Mouse (Mus musculus): Measurements from ENCODE around the gene Sncg. TPM values are rescaled to one million over a fixed set of nuclear protein-coding genes. Genes with fewer than 3 reads are reported as not detected.

The Sncg gene
- total and polyA plus RNA-seq, 2 experiments from 2014 or later: 0.31 to 0.92 TPM

DNA sequence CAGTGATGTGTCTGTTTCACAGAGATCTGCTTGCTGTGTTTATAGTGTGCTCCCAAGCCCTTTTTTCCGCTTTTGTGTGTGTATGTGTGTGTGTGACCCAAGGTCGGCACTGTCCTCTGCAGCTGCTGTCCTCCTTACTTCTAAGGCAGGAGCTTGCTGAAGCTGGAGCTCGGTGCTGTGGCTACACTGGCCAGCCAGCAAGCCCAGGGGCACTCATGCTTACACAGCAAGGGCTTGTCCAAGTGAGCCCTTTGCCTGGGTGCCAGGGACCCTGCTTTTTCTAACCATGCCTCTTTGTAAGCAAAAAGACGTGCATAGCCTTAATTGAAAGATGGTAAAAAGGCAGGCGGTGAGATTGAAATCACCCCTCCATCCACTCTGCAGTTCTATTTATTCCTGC lies 42.1 kb downstream of the Sncg start:
- Histone ChIP-seq H3K27ac (ENCODE audit: low read depth) (no peak overlapping the region), H3K36me3 (replicated peaks; ENCODE audit: control insufficient read depth, insufficient read depth, low read length) (peaks cover 80% of the 10 kb centered on the region), H3K4me1 (ENCODE audit: control insufficient read depth, insufficient read depth) (no peaks in the 10 kb centered on the region), H3K4me3 (ENCODE audit: low read depth, low read length) (no peak overlapping the region), H3K9me3 (replicated peaks; ENCODE audit: control insufficient read depth, low read length) (no peaks in the 10 kb centered on the region), H3K9ac (replicated peaks; ENCODE audit: low read depth, low read length) (no peak overlapping the region), H3K4me2 (ENCODE audit: low read depth, low read length) (no peak overlapping the region), H3K27me3 (ENCODE audit: control insufficient read depth, insufficient read depth, low read length) (no peaks in the 10 kb centered on the region)
- no peak for ATAC-seq (ENCODE audit: insufficient read depth, low read depth)
- TF ChIP-seq EP300 (IDR thresholded peaks at IDR 0.05; ENCODE audit: low read depth): no peak
- no peak for TF ChIP-seq CTCF (IDR thresholded peaks at IDR 0.05; ENCODE audit: low read depth)
- no peak for DNase-seq (ENCODE audit: low spot score)
- WGBS: 90% methylated on average over 5 of the region's 5 CpGs

DNA sequence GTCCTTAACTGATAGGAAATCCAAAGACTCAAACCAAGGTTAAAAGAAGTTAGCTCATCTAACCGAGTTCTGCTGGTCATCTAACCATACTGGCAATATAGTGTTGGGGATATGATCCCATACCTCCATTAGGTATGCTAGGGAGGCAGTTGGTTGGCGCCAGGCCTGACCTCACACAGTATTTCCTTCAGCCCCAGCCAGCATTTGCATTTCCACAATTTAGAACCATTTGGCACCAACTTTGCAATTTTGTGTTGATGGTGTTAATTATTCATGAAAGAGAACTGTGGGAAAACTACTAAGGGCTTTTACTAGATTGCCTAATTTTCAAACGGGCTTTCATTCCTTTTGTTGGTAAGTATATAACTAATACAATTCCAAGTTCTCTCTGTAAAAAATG lies 42.7 kb downstream of the Sncg start:
- 89% methylated on average over 3 of the region's 3 CpGs for WGBS

DNA sequence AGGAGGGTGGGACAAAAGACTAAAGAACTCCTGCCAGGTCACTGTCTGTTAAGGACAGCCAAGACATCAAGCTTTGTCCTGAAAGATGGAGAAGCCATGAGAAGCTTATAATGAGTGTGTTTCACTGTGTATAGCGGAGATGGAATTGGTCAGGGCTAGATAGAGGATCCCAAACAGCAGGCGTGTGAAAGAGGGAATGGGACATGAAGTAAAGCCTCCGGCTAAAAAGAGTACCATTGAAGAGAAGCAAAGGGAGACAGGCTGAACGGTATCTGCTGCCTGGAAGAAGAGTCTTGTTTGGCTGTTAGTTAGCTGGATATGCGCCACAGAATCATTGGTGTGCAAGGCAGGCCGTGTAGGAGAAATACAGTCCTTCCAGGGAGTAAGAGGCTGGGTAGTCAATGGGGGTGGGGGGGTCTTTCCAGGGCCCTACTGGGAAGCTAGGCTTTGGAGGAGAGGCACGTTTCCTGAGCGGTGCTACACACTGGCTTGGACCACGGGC lies 43.9 kb downstream of the Sncg start:
- Histone ChIP-seq H3K4me3 (ENCODE audit: low read depth, low read length) (no peak overlapping the region), H3K27me3 (ENCODE audit: control insufficient read depth, insufficient read depth, low read length) (no peaks in the 10 kb centered on the region), H3K36me3 (replicated peaks; ENCODE audit: control insufficient read depth, insufficient read depth, low read length) (peaks cover 74% of the 10 kb centered on the region), H3K27ac (ENCODE audit: low read depth) (no peak overlapping the region), H3K9ac (replicated peaks; ENCODE audit: low read depth, low read length) (no peak overlapping the region), H3K4me1 (ENCODE audit: control insufficient read depth, insufficient read depth) (no peaks in the 10 kb centered on the region), H3K9me3 (replicated peaks; ENCODE audit: control insufficient read depth, low read length) (no peaks in the 10 kb centered on the region), H3K4me2 (ENCODE audit: low read depth, low read length) (no peak overlapping the region)
- 93% methylated on average over 9 of the region's 9 CpGs for WGBS
- DNase-seq (ENCODE audit: low spot score): no peak
- TF ChIP-seq EP300 (IDR thresholded peaks at IDR 0.05; ENCODE audit: low read depth) (no peak), CTCF (IDR thresholded peaks at IDR 0.05; ENCODE audit: low read depth) (no peak)
- no peak for ATAC-seq (ENCODE audit: insufficient read depth, low read depth)

More for the DNA sequence above, 42.7 kb downstream of the Sncg start:
- no peak overlapping the region for H3K4me2 ChIP-seq (ENCODE audit: low read depth, low read length)
- no peak overlapping the region for H3K9ac ChIP-seq (replicated peaks; ENCODE audit: low read depth, low read length)
- TF ChIP-seq CTCF (IDR thresholded peaks at IDR 0.05; ENCODE audit: low read depth) (no peak), EP300 (IDR thresholded peaks at IDR 0.05; ENCODE audit: low read depth) (no peak)
- H3K4me1 ChIP-seq (ENCODE audit: control insufficient read depth, insufficient read depth): no peaks in the 10 kb centered on the region
- no peaks in the 10 kb centered on the region for H3K27me3 ChIP-seq (ENCODE audit: control insufficient read depth, insufficient read depth, low read length)
- no peak for DNase-seq (ENCODE audit: low spot score)
- peaks cover 77% of the 10 kb centered on the region for H3K36me3 ChIP-seq (replicated peaks; ENCODE audit: control insufficient read depth, insufficient read depth, low read length)
- no peaks in the 10 kb centered on the region for H3K9me3 ChIP-seq (replicated peaks; ENCODE audit: control insufficient read depth, low read length)
- no peak overlapping the region for H3K4me3 ChIP-seq (ENCODE audit: low read depth, low read length)
- no peak for ATAC-seq (ENCODE audit: insufficient read depth, low read depth)
- H3K27ac ChIP-seq (ENCODE audit: low read depth): no peak overlapping the region

DNA sequence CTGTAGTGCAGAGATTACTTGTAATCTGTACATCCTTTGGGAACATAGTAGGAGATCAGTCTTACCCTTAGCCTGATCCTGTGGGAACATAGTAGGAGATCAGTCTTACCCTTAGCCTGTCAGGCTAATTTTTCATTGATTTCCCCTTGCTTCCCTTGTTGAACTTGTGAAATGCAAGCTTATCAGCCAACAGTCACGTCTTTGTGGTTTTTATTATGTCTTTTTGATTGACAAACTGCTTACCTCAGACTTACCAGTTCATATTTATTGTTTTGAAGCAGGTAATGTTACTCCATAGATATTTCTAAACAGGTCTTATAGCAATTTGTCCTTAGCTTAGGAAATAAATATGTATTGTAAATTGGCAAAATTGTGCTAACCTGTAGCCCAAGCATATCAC lies 47.0 kb downstream of the Sncg start:
- H3K9ac ChIP-seq (replicated peaks; ENCODE audit: low read depth, low read length): no peak overlapping the region
- WGBS: 64% methylated on average over 1 of the region's 1 CpGs
- H3K27ac ChIP-seq (ENCODE audit: low read depth): no peak overlapping the region
- H3K36me3 ChIP-seq (replicated peaks; ENCODE audit: control insufficient read depth, insufficient read depth, low read length): peaks cover 71% of the 10 kb centered on the region
- TF ChIP-seq CTCF (IDR thresholded peaks at IDR 0.05; ENCODE audit: low read depth): no peak
- no peak for TF ChIP-seq EP300 (IDR thresholded peaks at IDR 0.05; ENCODE audit: low read depth)
- ATAC-seq (ENCODE audit: insufficient read depth, low read depth) (no peak), DNase-seq (ENCODE audit: low spot score) (no peak)
- H3K4me2 ChIP-seq (ENCODE audit: low read depth, low read length): no peak overlapping the region
- H3K4me1 ChIP-seq (ENCODE audit: control insufficient read depth, insufficient read depth): no peaks in the 10 kb centered on the region
- no peaks in the 10 kb centered on the region for H3K9me3 ChIP-seq (replicated peaks; ENCODE audit: control insufficient read depth, low read length)
- no peak overlapping the region for H3K4me3 ChIP-seq (ENCODE audit: low read depth, low read length)
- no peaks in the 10 kb centered on the region for H3K27me3 ChIP-seq (ENCODE audit: control insufficient read depth, insufficient read depth, low read length)

DNA sequence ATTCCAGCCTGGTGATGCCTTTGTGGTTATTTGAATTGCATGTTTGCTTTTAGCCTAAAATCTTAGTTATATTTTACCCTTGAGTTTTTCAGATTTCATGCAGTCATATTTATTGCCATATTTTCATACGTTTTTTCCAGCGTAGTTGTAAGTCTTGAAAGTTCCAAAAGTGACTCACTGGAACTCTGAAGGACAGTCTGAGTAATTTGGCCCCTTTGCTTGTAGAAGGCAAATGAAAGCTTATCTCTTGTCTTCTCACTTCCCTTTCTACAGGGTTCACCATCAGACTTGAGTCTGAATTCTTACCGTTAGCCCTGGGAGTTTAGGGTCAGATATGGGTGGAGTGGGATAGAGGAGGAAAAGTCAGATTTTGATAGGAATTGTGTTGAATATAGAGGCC lies 48.0 kb downstream of the Sncg start:
- TF ChIP-seq CTCF (IDR thresholded peaks at IDR 0.05; ENCODE audit: low read depth) (no peak), EP300 (IDR thresholded peaks at IDR 0.05; ENCODE audit: low read depth) (no peak)

DNA sequence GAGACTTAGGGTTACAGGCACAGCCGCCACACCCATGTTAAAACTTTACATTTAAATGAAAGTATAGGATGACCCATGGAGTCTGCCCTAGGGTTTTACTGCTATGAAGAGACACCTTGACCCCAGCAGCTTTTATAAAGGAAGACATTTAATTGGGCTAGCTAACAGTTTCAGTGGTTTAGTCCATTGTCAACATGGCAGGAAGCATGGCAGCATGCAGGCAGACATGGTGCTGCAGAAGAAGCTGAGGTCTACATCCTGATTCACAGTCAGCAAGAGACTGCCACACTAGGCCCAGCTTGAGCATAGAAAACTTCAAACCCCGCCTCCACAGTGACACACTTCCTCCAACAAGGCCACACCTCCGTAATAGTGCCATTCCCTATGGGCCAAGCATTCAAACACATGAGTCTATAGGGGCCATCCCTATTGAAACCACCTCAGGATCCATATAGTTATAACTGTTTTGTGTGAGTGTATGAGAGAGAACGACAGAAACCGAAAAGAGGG lies 51.0 kb downstream of the Sncg start:
- Histone ChIP-seq H3K9me3 (replicated peaks; ENCODE audit: control insufficient read depth, low read length) (no peaks in the 10 kb centered on the region), H3K36me3 (replicated peaks; ENCODE audit: control insufficient read depth, insufficient read depth, low read length) (peaks cover 55% of the 10 kb centered on the region)
- WGBS: 91% methylated on average over 5 of the region's 5 CpGs

More for the DNA sequence above, 48.0 kb downstream of the Sncg start:
- no peak overlapping the region for H3K4me2 ChIP-seq (ENCODE audit: low read depth, low read length)
- H3K27ac ChIP-seq (ENCODE audit: low read depth): no peak overlapping the region
- no peak overlapping the region for H3K9ac ChIP-seq (replicated peaks; ENCODE audit: low read depth, low read length)
- H3K4me1 ChIP-seq (ENCODE audit: control insufficient read depth, insufficient read depth): no peaks in the 10 kb centered on the region
- H3K36me3 ChIP-seq (replicated peaks; ENCODE audit: control insufficient read depth, insufficient read depth, low read length): peaks cover 70% of the 10 kb centered on the region
- ATAC-seq (ENCODE audit: insufficient read depth, low read depth) (no peak), DNase-seq (ENCODE audit: low spot score) (no peak)
- H3K9me3 ChIP-seq (replicated peaks; ENCODE audit: control insufficient read depth, low read length): no peaks in the 10 kb centered on the region
- no peak overlapping the region for H3K4me3 ChIP-seq (ENCODE audit: low read depth, low read length)
- H3K27me3 ChIP-seq (ENCODE audit: control insufficient read depth, insufficient read depth, low read length): no peaks in the 10 kb centered on the region
- 80% methylated on average over 3 of the region's 3 CpGs for WGBS

More for the DNA sequence above, 51.0 kb downstream of the Sncg start:
- no peaks in the 10 kb centered on the region for H3K27me3 ChIP-seq (ENCODE audit: control insufficient read depth, insufficient read depth, low read length)
- no peak overlapping the region for H3K4me2 ChIP-seq (ENCODE audit: low read depth, low read length)
- H3K27ac ChIP-seq (ENCODE audit: low read depth): no peak overlapping the region
- H3K4me3 ChIP-seq (ENCODE audit: low read depth, low read length): no peak overlapping the region
- H3K4me1 ChIP-seq (ENCODE audit: control insufficient read depth, insufficient read depth): no peaks in the 10 kb centered on the region
- H3K9ac ChIP-seq (replicated peaks; ENCODE audit: low read depth, low read length): no peak overlapping the region
- TF ChIP-seq CTCF (IDR thresholded peaks at IDR 0.05; ENCODE audit: low read depth) (no peak), EP300 (IDR thresholded peaks at IDR 0.05; ENCODE audit: low read depth) (no peak)
- ATAC-seq (ENCODE audit: insufficient read depth, low read depth) (no peak), DNase-seq (ENCODE audit: low spot score) (no peak)

Other genes starting within 250 kb of the Sncg start
- gene Npy4r, start 222.3 kb downstream of the Sncg start, total RNA-seq (2014; rRNA removed; ENCODE audit: low replicate concordance): not detected in 2 replicates
- 0.04 and 0.08 TPM in 2 replicates for gene Npy4r, start 222.3 kb downstream of the Sncg start, polyA plus RNA-seq (2015; fragmentation: Nextera tagmentation; extraction: Ambion mirVana)
- 0.31 and 0.53 TPM in 2 replicates for gene Gprin2, start 173.1 kb downstream of the Sncg start, total RNA-seq (2014; rRNA removed; ENCODE audit: low replicate concordance)
- gene Gprin2, start 173.1 kb downstream of the Sncg start, polyA plus RNA-seq (2015; fragmentation: Nextera tagmentation; extraction: Ambion mirVana): 0.11 and 0.18 TPM in 2 replicates
- gene Syt15, start 155.2 kb downstream of the Sncg start, total RNA-seq (2014; rRNA removed; ENCODE audit: low replicate concordance): 0.89 and 1.0 TPM in 2 replicates
- gene Syt15, start 155.2 kb downstream of the Sncg start, polyA plus RNA-seq (2015; fragmentation: Nextera tagmentation; extraction: Ambion mirVana): 0.31 and 0.65 TPM in 2 replicates
- 0.35 and 2.9 TPM in 2 replicates for gene Shld2, start 64.3 kb downstream of the Sncg start, total RNA-seq (2014; rRNA removed; ENCODE audit: low replicate concordance)
- gene Shld2, start 64.3 kb downstream of the Sncg start, polyA plus RNA-seq (2015; fragmentation: Nextera tagmentation; extraction: Ambion mirVana): 9.6 and 10.9 TPM in 2 replicates
- gene Glud1, start 64.1 kb downstream of the Sncg start, total RNA-seq (2014; rRNA removed; ENCODE audit: low replicate concordance): 55.9 and 70.0 TPM in 2 replicates
- 57.0 and 58.3 TPM in 2 replicates for gene Glud1, start 64.1 kb downstream of the Sncg start, polyA plus RNA-seq (2015; fragmentation: Nextera tagmentation; extraction: Ambion mirVana)
- gene Fam25c, start 19.4 kb downstream of the Sncg start, total RNA-seq (2014; rRNA removed; ENCODE audit: low replicate concordance): not detected in 2 replicates
- not detected in 2 replicates for gene Fam25c, start 19.4 kb downstream of the Sncg start, polyA plus RNA-seq (2015; fragmentation: Nextera tagmentation; extraction: Ambion mirVana)
- 41.7 and 85.7 TPM in 2 replicates for gene Mmrn2, start 676 bp upstream of the Sncg start, total RNA-seq (2014; rRNA removed; ENCODE audit: low replicate concordance)
- gene Mmrn2, start 676 bp upstream of the Sncg start, polyA plus RNA-seq (2015; fragmentation: Nextera tagmentation; extraction: Ambion mirVana): 18.7 and 20.4 TPM in 2 replicates
- gene Bmpr1a, start 128.6 kb upstream of the Sncg start, total RNA-seq (2014; rRNA removed; ENCODE audit: low replicate concordance): 99.5 and 130 TPM in 2 replicates
- gene Bmpr1a, start 128.6 kb upstream of the Sncg start, polyA plus RNA-seq (2015; fragmentation: Nextera tagmentation; extraction: Ambion mirVana): 37.2 and 38.6 TPM in 2 replicates
- gene 9230112D13Rik, start 148.0 kb upstream of the Sncg start, total RNA-seq (2014; rRNA removed; ENCODE audit: low replicate concordance): not detected in 2 replicates
- gene 9230112D13Rik, start 148.0 kb upstream of the Sncg start, polyA plus RNA-seq (2015; fragmentation: Nextera tagmentation; extraction: Ambion mirVana): not detected in 2 replicates
- 518 and 526 TPM in 2 replicates for gene Ldb3, start 213.9 kb upstream of the Sncg start, total RNA-seq (2014; rRNA removed; ENCODE audit: low replicate concordance)
- gene Ldb3, start 213.9 kb upstream of the Sncg start, polyA plus RNA-seq (2015; fragmentation: Nextera tagmentation; extraction: Ambion mirVana): 376 and 380 TPM in 2 replicates
- 5.9 and 8.6 TPM in 2 replicates for gene Opn4, start 225.4 kb upstream of the Sncg start, total RNA-seq (2014; rRNA removed; ENCODE audit: low replicate concordance)
- gene Opn4, start 225.4 kb upstream of the Sncg start, polyA plus RNA-seq (2015; fragmentation: Nextera tagmentation; extraction: Ambion mirVana): 8.4 and 8.7 TPM in 2 replicates

Measured in heart, postnatal 0 days (tissue).